Mouse (Mus musculus) megakaryocyte, embryonic 14.5 days (primary cell): ENCODE measurements around the gene 1700029I15Rik.

Source experiments
- FLI1 ChIP-seq: IDR thresholded peaks from 2 replicates; pipeline ENCODE4 v1.6.1; 2012; ENCODE audit warnings: low read length, inconsistent platforms, mixed read lengths
- GATA1 ChIP-seq: IDR thresholded peaks from 3 replicates; pipeline ENCODE4 v1.6.1; 2012; ENCODE audit warnings: mixed read lengths, low read length, inconsistent platforms, borderline replicate concordance

- TF ChIP-seq GATA1 (no peak), FLI1 (no peak)
Measured at GRCm38 (mm10) chr2:92347191-92347590, 35.1 kb upstream of the 1700029I15Rik start.
